Mouse (Mus musculus) heart, embryonic 12.5 days (tissue): ENCODE data around the gene Calu. TPM values are rescaled to one million over a fixed set of nuclear protein-coding genes. Genes with fewer than 3 reads are reported as not detected.
"Not testable (repeated sequence)": the region's sequence is repeated elsewhere in the genome, so short reads cannot be mapped to it uniquely, and the experiment has no call there.

Source experiments
- ATAC-seq: fragments of 200-750 bp; cut with Nextera tagmentation; 2 replicates; pipeline ENCODE4 v1.8.0; 2017; ENCODE audit warnings: moderate TSS enrichment, moderate library complexity; ENCODE audit not compliant: insufficient number of reproducible peaks, low FRiP score
- H3K27ac ChIP-seq: fragments of 300-500 bp; sonication (generic); 2 replicates; pipeline ENCODE4 v1.5.1; 2016; ENCODE audit warnings: mild to moderate bottlenecking, moderate library complexity; ENCODE audit not compliant: poor library complexity, severe bottlenecking
- H3K27me3 ChIP-seq: fragments of 300-500 bp; sonication (generic); replicated peaks from 2 replicates; pipeline ENCODE4 v1.6.1; 2016; ENCODE audit warnings: mild to moderate bottlenecking, moderate library complexity
- H3K36me3 ChIP-seq: fragments of 300-500 bp; sonication (generic); 2 replicates; pipeline ENCODE4 v1.6.1; 2016; ENCODE audit warnings: mild to moderate bottlenecking, moderate library complexity
- H3K4me1 ChIP-seq: fragments of 300-500 bp; sonication (generic); replicated peaks from 2 replicates; pipeline ENCODE4 v1.6.1; 2016; ENCODE audit warnings: mild to moderate bottlenecking
- H3K4me2 ChIP-seq: fragments of 300-500 bp; sonication (generic); 2 replicates; pipeline ENCODE4 v1.6.1; 2016; ENCODE audit warnings: mild to moderate bottlenecking, moderate library complexity
- H3K4me3 ChIP-seq: fragments of 300-500 bp; sonication (generic); 2 replicates; pipeline ENCODE4 v1.5.1; 2016; ENCODE audit warnings: mild to moderate bottlenecking
- H3K9ac ChIP-seq: fragments of 300-500 bp; sonication (generic); 2 replicates; pipeline ENCODE4 v1.6.1; 2016; ENCODE audit warnings: mild to moderate bottlenecking, moderate library complexity
- H3K9me3 ChIP-seq: fragments of 300-500 bp; sonication (generic); replicated peaks from 2 replicates; pipeline ENCODE4 v1.6.1; 2016; ENCODE audit warnings: mild to moderate bottlenecking, moderate library complexity
- WGBS: fragments of 180-500 bp; shearing (Covaris S2); methylation state at CpG from one replicate; pipeline ENCODE4 v1.1.7; 2016; 5-methylcytosine and 5-hydroxymethylcytosine counted together
- polyA plus RNA-seq: library from polyadenylated mRNA; unstranded; fragments of >200 nt; fragmentation: Nextera tagmentation; extraction: Ambion mirVana; gene quantifications from 2 replicates; pipeline ENCODE4 v1.2.1, GENCODE M21; 2016

Calu gene
- polyA plus RNA-seq, 1 experiment from 2014 or later, result 476 TPM

GRCm38 (mm10) chr6:29322147-29322546 is 25.7 kb upstream of the Calu start:
- H3K9me3 ChIP-seq, result no peaks in the 10 kb centered on the region
- no peaks in the 10 kb centered on the region for H3K36me3 ChIP-seq
- H3K4me2 ChIP-seq, result no peak overlapping the region
- H3K27ac ChIP-seq, result no peak overlapping the region
- no peak overlapping the region for H3K9ac ChIP-seq
- WGBS, result 87% methylated on average over 7 of the region's 7 CpGs
- peaks cover 10% of the 10 kb centered on the region for H3K4me1 ChIP-seq
- H3K27me3 ChIP-seq, result no peaks in the 10 kb centered on the region
- ATAC-seq, result no peak
- H3K4me3 ChIP-seq, result no peak overlapping the region

GRCm38 (mm10) chr6:29322735-29323134 is 25.1 kb upstream of the Calu start:
- H3K27ac ChIP-seq, result no peak overlapping the region
- ATAC-seq, result no peak
- 78% methylated on average over 4 of the region's 4 CpGs for WGBS

GRCm38 (mm10) chr6:29326961-29327360 is 20.9 kb upstream of the Calu start:
- Histone ChIP-seq H3K36me3 (no peaks in the 10 kb centered on the region), H3K9me3 (no peaks in the 10 kb centered on the region), H3K4me2 (no peak overlapping the region), H3K9ac (no peak overlapping the region), H3K27me3 (no peaks in the 10 kb centered on the region), H3K27ac (no peak overlapping the region), H3K4me1 (no peaks in the 10 kb centered on the region), H3K4me3 (no peak overlapping the region)
- 76% methylated on average over 9 of the region's 9 CpGs for WGBS
- no peak for ATAC-seq

More at GRCm38 (mm10) chr6:29322735-29323134, 25.1 kb upstream of the Calu start:
- Histone ChIP-seq H3K27me3 (no peaks in the 10 kb centered on the region), H3K9me3 (no peaks in the 10 kb centered on the region), H3K36me3 (no peaks in the 10 kb centered on the region), H3K4me2 (no peak overlapping the region), H3K9ac (no peak overlapping the region), H3K4me1 (peaks cover 10% of the 10 kb centered on the region), H3K4me3 (no peak overlapping the region)

GRCm38 (mm10) chr6:29329514-29329913 is 18.4 kb upstream of the Calu start:
- Histone ChIP-seq H3K36me3 (no peaks in the 10 kb centered on the region), H3K4me3 (no peak overlapping the region), H3K27ac (no peak overlapping the region), H3K27me3 (no peaks in the 10 kb centered on the region), H3K4me1 (no peaks in the 10 kb centered on the region), H3K4me2 (no peak overlapping the region), H3K9ac (no peak overlapping the region), H3K9me3 (no peaks in the 10 kb centered on the region)
- ATAC-seq, result no peak
- 41% methylated on average over 4 of the region's 4 CpGs for WGBS

GRCm38 (mm10) chr6:29346512-29346911 is 1.4 kb upstream of the Calu start:
- H3K36me3 ChIP-seq, H3K4me3 ChIP-seq, H3K27me3 ChIP-seq, H3K4me2 ChIP-seq, H3K9ac ChIP-seq, H3K9me3 ChIP-seq, H3K27ac ChIP-seq, ATAC-seq: not testable (repeated sequence)
- H3K4me1 ChIP-seq, result peaks cover 21% of the 10 kb centered on the region
- 92% methylated on average over 2 of the region's 2 CpGs for WGBS

- ATAC-seq, result no peak
- H3K9me3 ChIP-seq, result no peaks in the 10 kb centered on the region
- 35% methylated on average over 7 of the region's 7 CpGs for WGBS
- peak overlapping the region; percentile 95 for H3K4me3 ChIP-seq
- H3K27ac ChIP-seq, result peak overlapping the region; percentile 96
- H3K4me2 ChIP-seq, result peak overlapping the region; percentile 72
- H3K9ac ChIP-seq, result peak overlapping the region; percentile 78
- H3K36me3 ChIP-seq, result no peaks in the 10 kb centered on the region
- peaks cover 27% of the 10 kb centered on the region for H3K4me1 ChIP-seq
- no peaks in the 10 kb centered on the region for H3K27me3 ChIP-seq
Measured at GRCm38 (mm10) chr6:29347189-29347588, 680 bp upstream of the Calu start.

- Histone ChIP-seq H3K4me1 (peaks cover 37% of the 10 kb centered on the region), H3K27ac (peak overlapping the region; percentile 82), H3K4me2 (peak overlapping the region; percentile 72), H3K27me3 (no peaks in the 10 kb centered on the region), H3K4me3 (peak overlapping the region; percentile 95), H3K36me3 (no peaks in the 10 kb centered on the region), H3K9me3 (no peaks in the 10 kb centered on the region), H3K9ac (peak overlapping the region; percentile 93)
- ATAC-seq, result peak; percentile 0; the same call in 1 of the 2 replicates
- under 1% methylated on average over 15 of the region's 15 CpGs for WGBS
Measured at GRCm38 (mm10) chr6:29348371-29348724, 479 bp downstream of the Calu start.

- ATAC-seq, result no peak
- Histone ChIP-seq H3K4me2 (no peak overlapping the region), H3K9ac (no peak overlapping the region), H3K4me3 (no peak overlapping the region), H3K9me3 (no peaks in the 10 kb centered on the region), H3K27me3 (no peaks in the 10 kb centered on the region), H3K36me3 (peaks cover 4% of the 10 kb centered on the region), H3K4me1 (peaks cover 50% of the 10 kb centered on the region), H3K27ac (no peak overlapping the region)
Measured at GRCm38 (mm10) chr6:29351613-29352012, 3.7 kb downstream of the Calu start.

- H3K4me1 ChIP-seq, result peaks cover 45% of the 10 kb centered on the region
- no peak for ATAC-seq
- no peak overlapping the region for H3K9ac ChIP-seq
- peak overlapping the region; percentile 73 for H3K27ac ChIP-seq
- H3K9me3 ChIP-seq, result no peaks in the 10 kb centered on the region
- no peaks in the 10 kb centered on the region for H3K27me3 ChIP-seq
- H3K4me2 ChIP-seq, result peak overlapping the region; percentile 59
- 4% methylated on average over 5 of the region's 5 CpGs for WGBS
- H3K36me3 ChIP-seq, result peaks cover 15% of the 10 kb centered on the region
- peak overlapping the region; percentile 17; the same call in 1 of the 2 replicates for H3K4me3 ChIP-seq
Measured at GRCm38 (mm10) chr6:29352816-29353215, 4.9 kb downstream of the Calu start.

- Histone ChIP-seq H3K36me3 (peaks cover 44% of the 10 kb centered on the region), H3K4me3 (no peak overlapping the region), H3K9ac (no peak overlapping the region), H3K9me3 (no peaks in the 10 kb centered on the region), H3K4me2 (no peak overlapping the region), H3K27ac (no peak overlapping the region), H3K4me1 (peaks cover 27% of the 10 kb centered on the region), H3K27me3 (no peaks in the 10 kb centered on the region)
- ATAC-seq, result no peak
- WGBS, result 86% methylated on average over 3 of the region's 3 CpGs
Measured at GRCm38 (mm10) chr6:29359386-29359785, 11.5 kb downstream of the Calu start.

- no peak for ATAC-seq
- 43% methylated on average over 6 of the region's 6 CpGs for WGBS
- Histone ChIP-seq H3K27me3 (no peaks in the 10 kb centered on the region), H3K36me3 (peaks cover 47% of the 10 kb centered on the region), H3K9ac (no peak overlapping the region), H3K27ac (peak overlapping the region; percentile 55), H3K9me3 (no peaks in the 10 kb centered on the region), H3K4me2 (peak overlapping the region; percentile 6; the same call in 1 of the 2 replicates), H3K4me3 (no peak overlapping the region), H3K4me1 (peaks cover 24% of the 10 kb centered on the region)
Measured at GRCm38 (mm10) chr6:29360211-29360610, 12.3 kb downstream of the Calu start.
